Mouse (Mus musculus) cerebellum, adult (tissue): ENCODE results near the gene Vmn1r168.
"Not testable (repeated sequence)": the region's sequence is repeated elsewhere in the genome, so short reads cannot be mapped to it uniquely, and the experiment has no call there.

Source experiments
- ATAC-seq: cut with Nextera tagmentation; 2 replicates; pipeline ENCODE4 v1.9.2; 2017; ENCODE audit warnings: mild to moderate bottlenecking, moderate library complexity, mixed read lengths; ENCODE audit not compliant: insufficient number of reproducible peaks, low FRiP score, low TSS enrichment

Vmn1r168 gene

GRCm38 (mm10) chr7:23539432-23539831 lies at the start of gene Vmn1r168:
Gene Vmn1r168 (plus strand): TSS chr7:23539732.
- ATAC-seq: not testable (repeated sequence)

GRCm38 (mm10) chr7:23507106-23507505 lies 32.4 kb upstream of the Vmn1r168 start, which contains the start of gene Vmn1r167:
Gene Vmn1r167 (minus strand): TSS chr7:23507206.
- ATAC-seq: not testable (repeated sequence)

- not testable (repeated sequence) for ATAC-seq
Observed at GRCm38 (mm10) chr7:23575226-23575625, 35.7 kb downstream of the Vmn1r168 start, which contains the start of gene Vmn1r169. Gene Vmn1r169 (plus strand): TSS chr7:23575526.
